Comparison of ENCODE assay signal across 15 mouse cellular contexts in the genomic region with DNA sequence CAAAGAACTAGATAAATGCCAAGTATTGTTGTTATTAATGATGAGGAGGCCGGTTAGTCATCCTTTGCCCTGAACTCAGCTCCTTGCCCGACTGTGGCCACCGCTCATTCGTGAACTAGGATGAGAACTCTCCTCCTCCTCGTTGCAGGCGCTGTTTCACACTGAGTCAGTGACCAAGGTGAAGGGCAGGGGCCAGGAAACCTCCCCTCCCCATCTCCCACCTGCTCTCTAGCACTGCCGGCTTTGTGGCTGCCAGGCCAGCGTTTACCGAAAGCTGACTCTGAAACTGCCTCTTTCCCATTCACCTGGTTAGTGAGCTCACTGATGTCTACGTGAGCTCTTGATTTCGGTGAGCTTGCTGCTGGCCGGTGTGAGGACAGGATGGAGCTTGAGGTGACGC.
"Had no signal": no experiment of that assay in that cellular context is flagged by ENCODE, and none has a peak within 500 bp of the region (broad histone marks: within the 10 kb centered on the region; RNA-seq: fewer than 3 reads in every experiment).

No protein-coding gene starts in this region.

- H3K27ac ChIP-seq: limb, embryonic 12.5 days; liver, embryonic 13.5 days; lung, embryonic 15.5 days; macrophage had no signal

- H3K9me3 ChIP-seq: limb, embryonic 12.5 days; liver, embryonic 13.5 days; lung, embryonic 15.5 days; megakaryocyte, embryonic 14.5 days had no signal

- H3K4me1 ChIP-seq: liver, embryonic 13.5 days; lung, embryonic 15.5 days had no signal

- H3K9ac ChIP-seq: limb, embryonic 12.5 days; liver, embryonic 13.5 days; liver, postnatal 0 days; lung, embryonic 15.5 days had no signal

- H3K27me3 ChIP-seq: limb, embryonic 12.5 days; lung, embryonic 15.5 days had no signal

- ATAC-seq: liver, postnatal 0 days; midbrain, embryonic 16.5 days had no signal

- H3K4me2 ChIP-seq: limb, embryonic 12.5 days; liver, embryonic 13.5 days; lung, embryonic 15.5 days; midbrain, embryonic 11.5 days had no signal

- DNase-seq: kidney, postnatal 14 days; liver; liver, embryonic 13.5 days; liver, postnatal 0 days; lung, postnatal 14 days; right cerebral cortex, adult 18-20 months; right cerebral cortex, postnatal 25 days; thymus, adult 18-20 months; thymus, postnatal 14 days had no signal

- H3K36me3 ChIP-seq: limb, embryonic 12.5 days; liver, embryonic 13.5 days; lung, embryonic 15.5 days had no signal

- H3K4me3 ChIP-seq: limb, embryonic 12.5 days; liver, embryonic 13.5 days; lung, embryonic 15.5 days; megakaryocyte, embryonic 14.5 days had no signal
